ENCODE assay signal across 10 mouse cellular contexts in the genomic region with DNA sequence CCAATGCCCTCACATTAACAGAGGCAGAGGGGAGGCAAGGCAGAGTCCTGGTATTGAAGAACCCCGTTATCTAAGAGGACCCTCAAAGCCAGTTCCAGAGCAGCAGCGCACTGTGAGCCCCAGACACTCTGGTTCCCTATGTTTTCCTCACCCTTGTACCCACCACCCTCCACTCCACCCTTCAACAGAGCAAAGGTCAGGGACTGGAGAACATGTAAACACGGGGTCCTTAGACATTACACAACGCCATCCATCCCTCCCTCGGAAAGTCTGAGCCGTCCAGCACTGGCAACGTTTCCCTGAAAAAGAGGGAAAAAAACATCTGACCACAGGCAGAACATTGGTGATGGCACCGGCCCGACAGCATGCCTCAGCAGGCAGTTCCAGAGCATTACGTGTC. TPM values are rescaled to one million over a fixed set of nuclear protein-coding genes. Genes with fewer than 3 reads are reported as not detected.
"Had no signal": no experiment of that assay in that cellular context is flagged by ENCODE, and none has a peak within 500 bp of the region (broad histone marks: within the 10 kb centered on the region; RNA-seq: fewer than 3 reads in every experiment).

No protein-coding gene starts in this region.

- DNase-seq: lung, postnatal 36 days; right cerebral cortex, postnatal 14 days; thymus, adult 18-20 months; thymus, postnatal 14 days had no signal

- H3K27ac ChIP-seq: hindbrain, embryonic 13.5 days; hindbrain, postnatal 0 days; limb, embryonic 12.5 days; lung, embryonic 15.5 days; midbrain, embryonic 13.5 days had no signal

- H3K36me3 ChIP-seq: hindbrain, embryonic 13.5 days; limb, embryonic 12.5 days; lung, embryonic 15.5 days; midbrain, embryonic 13.5 days had no signal

- H3K4me2 ChIP-seq: hindbrain, embryonic 13.5 days; limb, embryonic 12.5 days; lung, embryonic 15.5 days; midbrain, embryonic 13.5 days had no signal

- H3K9me3 ChIP-seq: hindbrain, embryonic 13.5 days; limb, embryonic 12.5 days; lung, embryonic 15.5 days; midbrain, embryonic 13.5 days had no signal

- H3K27me3 ChIP-seq: hindbrain, embryonic 13.5 days; limb, embryonic 12.5 days; lung, embryonic 15.5 days; midbrain, embryonic 13.5 days had no signal

- H3K4me1 ChIP-seq: hindbrain, embryonic 13.5 days; midbrain, embryonic 13.5 days had no signal

- H3K4me3 ChIP-seq: hindbrain, embryonic 13.5 days; limb, embryonic 12.5 days; lung, embryonic 15.5 days; midbrain, embryonic 13.5 days had no signal

- H3K9ac ChIP-seq: hindbrain, embryonic 13.5 days; limb, embryonic 12.5 days; lung, embryonic 15.5 days; midbrain, embryonic 13.5 days had no signal

- ATAC-seq: hindbrain, postnatal 0 days; midbrain, embryonic 13.5 days had no signal

RNA-seq across cellular contexts. Expression of a gene that starts 25.5 kb away (rescaled TPM):
- polyA plus RNA-seq: limb, embryonic 12.5 days; lung, embryonic 15.5 days; midbrain, embryonic 13.5 days; neural tube, embryonic 14.5 days had no signal
